Mouse (Mus musculus): Measurements from ENCODE around the gene Hmgb3.
"Not testable (repeated sequence)": the region's sequence is repeated elsewhere in the genome, so short reads cannot be mapped to it uniquely, and the experiment has no call there.

The Hmgb3 gene

GRCm38 (mm10) chrX:71555415-71556114, at the start of gene Hmgb3:
Gene Hmgb3 (plus strand): TSS chrX:71555918.
- peak; percentile 68 to 74 for DNase-seq (ENCODE audit: low spot score in 2 of 2)

- not testable (repeated sequence) for DNase-seq (ENCODE audit: low spot score in 2 of 2)
Measured at GRCm38 (mm10) chrX:71506591-71506990, 49.1 kb upstream of the Hmgb3 start.

GRCm38 (mm10) chrX:71519252-71519651, 36.5 kb upstream of the Hmgb3 start:
- no peak for DNase-seq (ENCODE audit: low spot score in 2 of 2)

GRCm38 (mm10) chrX:71522889-71523288, 32.8 kb upstream of the Hmgb3 start:
- no peak for DNase-seq (ENCODE audit: low spot score in 2 of 2)

- DNase-seq (ENCODE audit: low spot score in 2 of 2), result no peak
Measured at GRCm38 (mm10) chrX:71524310-71524709, 31.4 kb upstream of the Hmgb3 start.

GRCm38 (mm10) chrX:71525593-71526299, 30.0 kb upstream of the Hmgb3 start:
- no peak for DNase-seq (ENCODE audit: low spot score in 2 of 2)

- no peak for DNase-seq (ENCODE audit: low spot score in 2 of 2)
Measured at GRCm38 (mm10) chrX:71527461-71527860, 28.3 kb upstream of the Hmgb3 start.

GRCm38 (mm10) chrX:71528150-71528549, 27.6 kb upstream of the Hmgb3 start:
- no peak for DNase-seq (ENCODE audit: low spot score in 2 of 2)

GRCm38 (mm10) chrX:71528646-71529045, 27.1 kb upstream of the Hmgb3 start:
- no peak for DNase-seq (ENCODE audit: low spot score in 2 of 2)

GRCm38 (mm10) chrX:71532635-71533034, 23.1 kb upstream of the Hmgb3 start:
- DNase-seq (ENCODE audit: low spot score in 2 of 2), result no peak

GRCm38 (mm10) chrX:71534102-71534501, 21.6 kb upstream of the Hmgb3 start:
- DNase-seq (ENCODE audit: low spot score in 2 of 2), result no peak

- no peak for DNase-seq (ENCODE audit: low spot score in 2 of 2)
Measured at GRCm38 (mm10) chrX:71537791-71538190, 17.9 kb upstream of the Hmgb3 start.

GRCm38 (mm10) chrX:71540821-71541510, 14.8 kb upstream of the Hmgb3 start:
- no peak for DNase-seq (ENCODE audit: low spot score in 2 of 2)

- no peak for DNase-seq (ENCODE audit: low spot score in 2 of 2)
Measured at GRCm38 (mm10) chrX:71544731-71545130, 11.0 kb upstream of the Hmgb3 start.

- no peak for DNase-seq (ENCODE audit: low spot score in 2 of 2)
Measured at GRCm38 (mm10) chrX:71545163-71545562, 10.6 kb upstream of the Hmgb3 start.

GRCm38 (mm10) chrX:71556115-71556941, 610 bp downstream of the Hmgb3 start:
- DNase-seq (ENCODE audit: low spot score in 2 of 2), result peak; percentile 3

- DNase-seq (ENCODE audit: low spot score in 2 of 2), result peak; percentile 3 to 14
Measured at GRCm38 (mm10) chrX:71556965-71557491, 1.3 kb downstream of the Hmgb3 start.

GRCm38 (mm10) chrX:71559336-71559735, 3.6 kb downstream of the Hmgb3 start:
- DNase-seq (ENCODE audit: low spot score in 2 of 2), result no peak

- DNase-seq (ENCODE audit: low spot score in 2 of 2), result no peak
Measured at GRCm38 (mm10) chrX:71560796-71561195, 5.1 kb downstream of the Hmgb3 start.

- no peak for DNase-seq (ENCODE audit: low spot score in 2 of 2)
Measured at GRCm38 (mm10) chrX:71573132-71573900, 17.6 kb downstream of the Hmgb3 start.

GRCm38 (mm10) chrX:71575550-71575949, 19.8 kb downstream of the Hmgb3 start:
- no peak for DNase-seq (ENCODE audit: low spot score in 2 of 2)
